Mouse (Mus musculus): ENCODE results near the gene Vps16. TPM values are rescaled to one million over a fixed set of nuclear protein-coding genes. Genes with fewer than 3 reads are reported as not detected.

The Vps16 gene
- polyA plus RNA-seq, 1 experiment from 2014 or later, result 22.8 TPM

- TF ChIP-seq CTCF (IDR thresholded peaks at IDR 0.05; ENCODE audit: low read depth) (no peak), EP300 (IDR thresholded peaks at IDR 0.05; ENCODE audit: low read depth) (no peak)
- Histone ChIP-seq H3K27ac (ENCODE audit: low read depth) (no peak overlapping the region), H3K9ac (replicated peaks) (no peak overlapping the region), H3K9me3 (ENCODE audit: low read length) (no peaks in the 10 kb centered on the region), H3K27me3 (ENCODE audit: insufficient read depth, low read length) (no peaks in the 10 kb centered on the region), H3K4me3 (ENCODE audit: low read depth, low read length) (no peak overlapping the region), H3K4me1 (ENCODE audit: insufficient read depth) (peaks cover 33% of the 10 kb centered on the region), H3K36me3 (replicated peaks; ENCODE audit: insufficient read depth, low read length) (no peaks in the 10 kb centered on the region), H3K4me2 (ENCODE audit: low read depth, low read length) (peak overlapping the region; percentile 96)
- DNase-seq (no peak), ATAC-seq (no peak)
- WGBS (ENCODE audit: insufficient replicate concordance), result 44% methylated on average over 3 of the region's 3 CpGs
These were observed 27.6 kb downstream of the Vps16 start for GRCm38 (mm10) chr2:130451727-130452090.

GRCm38 (mm10) chr2:130452266-130452665 lies 28.1 kb downstream of the Vps16 start:
- H3K36me3 ChIP-seq (replicated peaks; ENCODE audit: insufficient read depth, low read length), result no peaks in the 10 kb centered on the region
- H3K4me2 ChIP-seq (ENCODE audit: low read depth, low read length), result no peak overlapping the region
- H3K4me3 ChIP-seq (ENCODE audit: low read depth, low read length), result no peak overlapping the region
- H3K9me3 ChIP-seq (ENCODE audit: low read length), result no peaks in the 10 kb centered on the region
- no peaks in the 10 kb centered on the region for H3K27me3 ChIP-seq (ENCODE audit: insufficient read depth, low read length)
- TF ChIP-seq EP300 (IDR thresholded peaks at IDR 0.05; ENCODE audit: low read depth) (no peak), CTCF (IDR thresholded peaks at IDR 0.05; ENCODE audit: low read depth) (no peak)
- no peak overlapping the region for H3K9ac ChIP-seq (replicated peaks)
- H3K4me1 ChIP-seq (ENCODE audit: insufficient read depth), result peaks cover 33% of the 10 kb centered on the region
- H3K27ac ChIP-seq (ENCODE audit: low read depth), result no peak overlapping the region
- ATAC-seq, result no peak
- 66% methylated on average over 2 of the region's 2 CpGs for WGBS (ENCODE audit: insufficient replicate concordance)
- DNase-seq, result no peak

- H3K4me2 ChIP-seq (ENCODE audit: low read depth, low read length), result no peak overlapping the region
- no peak for ATAC-seq
- DNase-seq, result no peak
- no peak overlapping the region for H3K27ac ChIP-seq (ENCODE audit: low read depth)
- no peaks in the 10 kb centered on the region for H3K36me3 ChIP-seq (replicated peaks; ENCODE audit: insufficient read depth, low read length)
- H3K9me3 ChIP-seq (ENCODE audit: low read length), result no peaks in the 10 kb centered on the region
- WGBS (ENCODE audit: insufficient replicate concordance), result 66% methylated on average over 6 of the region's 6 CpGs
- no peaks in the 10 kb centered on the region for H3K27me3 ChIP-seq (ENCODE audit: insufficient read depth, low read length)
- H3K4me3 ChIP-seq (ENCODE audit: low read depth, low read length), result no peak overlapping the region
- TF ChIP-seq EP300 (IDR thresholded peaks at IDR 0.05; ENCODE audit: low read depth) (no peak), CTCF (IDR thresholded peaks at IDR 0.05; ENCODE audit: low read depth) (no peak)
- H3K4me1 ChIP-seq (ENCODE audit: insufficient read depth), result peaks cover 33% of the 10 kb centered on the region
- H3K9ac ChIP-seq (replicated peaks), result no peak overlapping the region
These were observed 29.3 kb downstream of the Vps16 start for GRCm38 (mm10) chr2:130453421-130453820.

- H3K27me3 ChIP-seq (ENCODE audit: insufficient read depth, low read length), result no peaks in the 10 kb centered on the region
- H3K4me3 ChIP-seq (ENCODE audit: low read depth, low read length), result no peak overlapping the region
- no peak overlapping the region for H3K4me2 ChIP-seq (ENCODE audit: low read depth, low read length)
- DNase-seq (no peak), ATAC-seq (no peak)
- H3K9me3 ChIP-seq (ENCODE audit: low read length), result no peaks in the 10 kb centered on the region
- H3K9ac ChIP-seq (replicated peaks), result no peak overlapping the region
- peaks cover 25% of the 10 kb centered on the region for H3K4me1 ChIP-seq (ENCODE audit: insufficient read depth)
- TF ChIP-seq EP300 (IDR thresholded peaks at IDR 0.05; ENCODE audit: low read depth), result no peak
- TF ChIP-seq CTCF (IDR thresholded peaks at IDR 0.05; ENCODE audit: low read depth), result no peak
- no peaks in the 10 kb centered on the region for H3K36me3 ChIP-seq (replicated peaks; ENCODE audit: insufficient read depth, low read length)
- no peak overlapping the region for H3K27ac ChIP-seq (ENCODE audit: low read depth)
- 66% methylated on average over 6 of the region's 6 CpGs for WGBS (ENCODE audit: insufficient replicate concordance)
These were observed 30.7 kb downstream of the Vps16 start for GRCm38 (mm10) chr2:130454748-130455370.

GRCm38 (mm10) chr2:130457871-130458270 lies 33.7 kb downstream of the Vps16 start:
- no peak overlapping the region for H3K4me2 ChIP-seq (ENCODE audit: low read depth, low read length)
- WGBS (ENCODE audit: insufficient replicate concordance), result 87% methylated on average over 3 of the region's 3 CpGs
- no peak for ATAC-seq
- H3K4me3 ChIP-seq (ENCODE audit: low read depth, low read length), result no peak overlapping the region
- no peaks in the 10 kb centered on the region for H3K36me3 ChIP-seq (replicated peaks; ENCODE audit: insufficient read depth, low read length)
- peaks cover 14% of the 10 kb centered on the region for H3K4me1 ChIP-seq (ENCODE audit: insufficient read depth)
- H3K9ac ChIP-seq (replicated peaks), result no peak overlapping the region
- no peaks in the 10 kb centered on the region for H3K27me3 ChIP-seq (ENCODE audit: insufficient read depth, low read length)
- H3K9me3 ChIP-seq (ENCODE audit: low read length), result no peaks in the 10 kb centered on the region
- no peak overlapping the region for H3K27ac ChIP-seq (ENCODE audit: low read depth)
- DNase-seq, result no peak
- TF ChIP-seq EP300 (IDR thresholded peaks at IDR 0.05; ENCODE audit: low read depth) (no peak), CTCF (IDR thresholded peaks at IDR 0.05; ENCODE audit: low read depth) (no peak)

- Histone ChIP-seq H3K4me3 (ENCODE audit: low read depth, low read length) (no peak overlapping the region), H3K4me1 (ENCODE audit: insufficient read depth) (peaks cover 11% of the 10 kb centered on the region), H3K9me3 (ENCODE audit: low read length) (no peaks in the 10 kb centered on the region), H3K27ac (ENCODE audit: low read depth) (no peak overlapping the region), H3K27me3 (ENCODE audit: insufficient read depth, low read length) (no peaks in the 10 kb centered on the region), H3K9ac (replicated peaks) (no peak overlapping the region), H3K36me3 (replicated peaks; ENCODE audit: insufficient read depth, low read length) (0 out of 2 replicates have a peak, but pooled peaks cover 3% of the 10 kb centered on the region), H3K4me2 (ENCODE audit: low read depth, low read length) (no peak overlapping the region)
- no peak for DNase-seq
- no peak for ATAC-seq
- WGBS (ENCODE audit: insufficient replicate concordance), result 87% methylated on average over 3 of the region's 3 CpGs
- TF ChIP-seq EP300 (IDR thresholded peaks at IDR 0.05; ENCODE audit: low read depth) (no peak), CTCF (IDR thresholded peaks at IDR 0.05; ENCODE audit: low read depth) (no peak)
These were observed 35.4 kb downstream of the Vps16 start for GRCm38 (mm10) chr2:130459576-130459975.

All from liver, postnatal 0 days (tissue).